Mouse (Mus musculus) bone marrow macrophage, adult 2 months (primary cell): ENCODE measurements around the gene Pdcd4.

Experiments used
- CTCF ChIP-seq: IDR thresholded peaks from 2 replicates; pipeline ENCODE4 v1.5.1; 2012; ENCODE audit warnings: low read depth, mild to moderate bottlenecking, low read length, moderate library complexity
- POLR2A ChIP-seq: IDR thresholded peaks from 2 replicates; pipeline ENCODE4 v1.6.1; 2012; ENCODE audit warnings: mild to moderate bottlenecking, low read depth, low read length, borderline replicate concordance

- TF ChIP-seq CTCF (no peak), POLR2A (no peak)
Measured at GRCm38 (mm10) chr19:53861346-53861745, 30.7 kb upstream of the Pdcd4 start.
